ENCODE assay signal across 12 mouse cellular contexts in the genomic region with DNA sequence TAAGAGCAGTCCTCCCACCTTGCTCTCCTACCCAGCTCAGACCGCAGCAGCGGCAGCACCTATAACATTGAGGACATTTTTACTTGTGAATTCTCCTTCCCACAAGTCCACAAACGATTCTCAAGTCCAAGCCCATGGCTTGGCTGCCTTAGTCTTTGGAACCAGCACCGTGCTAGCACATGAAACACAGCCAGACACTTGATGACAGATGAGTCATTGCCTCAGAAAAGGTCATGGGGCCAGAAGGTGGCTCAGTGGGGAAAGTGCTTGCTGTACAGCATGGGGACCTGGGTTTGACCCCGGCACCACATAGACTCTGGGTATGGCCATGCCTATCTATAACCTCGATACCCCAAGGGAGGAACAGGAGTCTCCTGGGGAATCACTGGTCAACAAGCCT.
DNase-seq lines count a peak whose midpoint lies in the region; ATAC-seq and TF ChIP-seq lines count a peak whose summit lies in the region.
"Had no signal": no experiment of that assay in that cellular context is flagged by ENCODE, and none has a peak within 500 bp of the region (broad histone marks: within the 10 kb centered on the region; RNA-seq: fewer than 3 reads in every experiment).

No protein-coding gene starts in this region.

- peak; percentile 43 for DNase-seq in kidney, adult 2 months
- DNase-seq in adrenal gland, postnatal 36 days = peak; percentile 69 to 72
- peak; percentile 37 for DNase-seq in gastrocnemius, postnatal 14 days
- peak; percentile 42 for DNase-seq in heart, postnatal 25 days (ENCODE audit: low spot score)
- no peak for DNase-seq in thymus, adult 18-20 months
- DNase-seq in left cerebral cortex, postnatal 14 days (ENCODE audit: low spot score in 2 of 2) = no peak
- DNase-seq: kidney, postnatal 14 days; liver, embryonic 13.5 days had no signal

- intact Hi-C loops in gastrocnemius, postnatal 14 days (cut with DNase I; ENCODE audit: low total_unique reads) = no loop called here
- intact Hi-C loops in heart, postnatal 25 days (cut with DNase I) = loop anchor here (5.0 kb wide), 1 partner anchor 49 kb away; no protein-coding TSS in a partner anchor
- intact Hi-C loops in left cerebral cortex, postnatal 14 days (cut with DNase I) = no loop called here

- no peak overlapping the region for H3K4me3 ChIP-seq in kidney, adult 2 months (ENCODE audit: insufficient read depth, low read depth, low read length)
- no peak overlapping the region for H3K4me3 ChIP-seq in kidney, embryonic 14.5 days (ENCODE audit: low read length)
- H3K4me3 ChIP-seq in midbrain, embryonic 13.5 days (replicated peaks) = no peak overlapping the region
- H3K4me3 ChIP-seq: embryonic facial prominence, embryonic 13.5 days; liver, embryonic 13.5 days had no signal

- H3K27me3 ChIP-seq in kidney, adult 2 months (replicated peaks; ENCODE audit: control insufficient read depth, insufficient read depth, low read length) = no peaks in the 10 kb centered on the region
- no peaks in the 10 kb centered on the region for H3K27me3 ChIP-seq in kidney, embryonic 14.5 days (ENCODE audit: control insufficient read depth, insufficient read depth, low read length)
- no peaks in the 10 kb centered on the region for H3K27me3 ChIP-seq in midbrain, embryonic 13.5 days
- H3K27me3 ChIP-seq: embryonic facial prominence, embryonic 13.5 days had no signal

- H3K9me3 ChIP-seq in kidney, embryonic 14.5 days (ENCODE audit: control insufficient read depth, low read length) = no peaks in the 10 kb centered on the region
- no peaks in the 10 kb centered on the region for H3K9me3 ChIP-seq in midbrain, embryonic 13.5 days
- H3K9me3 ChIP-seq: embryonic facial prominence, embryonic 13.5 days; liver, embryonic 13.5 days had no signal

- peaks cover 51% of the 10 kb centered on the region for H3K4me1 ChIP-seq in kidney, adult 2 months (ENCODE audit: control insufficient read depth, insufficient read depth, low read length)
- 0 out of 2 replicates have a peak, but pooled peaks cover 9% of the 10 kb centered on the region for H3K4me1 ChIP-seq in kidney, embryonic 14.5 days (ENCODE audit: control insufficient read depth, insufficient read depth, low read length)
- no peaks in the 10 kb centered on the region for H3K4me1 ChIP-seq in midbrain, embryonic 13.5 days (replicated peaks)

- H3K4me2 ChIP-seq in kidney, embryonic 14.5 days (replicated peaks; ENCODE audit: low read depth, low read length) = no peak overlapping the region
- H3K4me2 ChIP-seq in midbrain, embryonic 13.5 days (replicated peaks) = no peak overlapping the region
- H3K4me2 ChIP-seq: embryonic facial prominence, embryonic 13.5 days; liver, embryonic 13.5 days had no signal

- peak overlapping the region; percentile 63 for H3K27ac ChIP-seq in kidney, adult 2 months (ENCODE audit: insufficient read depth, low read depth, low read length)
- H3K27ac ChIP-seq in kidney, embryonic 14.5 days (ENCODE audit: low read depth, low read length) = no peak overlapping the region
- no peak overlapping the region for H3K27ac ChIP-seq in midbrain, embryonic 13.5 days
- H3K27ac ChIP-seq: embryonic facial prominence, embryonic 13.5 days; liver, embryonic 13.5 days had no signal

- no peak for TF ChIP-seq POLR2A in kidney, adult 2 months (IDR thresholded peaks at IDR 0.05; ENCODE audit: low read depth, low read length)

- 64% methylated on average over 6 of the region's 6 CpGs for WGBS in kidney, adult 2 months
- 66% methylated on average over 6 of the region's 6 CpGs for WGBS in kidney, embryonic 14.5 days
- 89% methylated on average over 6 of the region's 6 CpGs for WGBS in midbrain, embryonic 13.5 days

- no peak for ATAC-seq in kidney, embryonic 14.5 days (ENCODE audit: low FRiP score, low TSS enrichment)
- no peak for ATAC-seq in midbrain, embryonic 13.5 days
- ATAC-seq: midbrain, embryonic 16.5 days had no signal

- H3K9ac ChIP-seq in kidney, embryonic 14.5 days (ENCODE audit: low read depth, low read length) = no peak overlapping the region
- H3K9ac ChIP-seq in midbrain, embryonic 13.5 days (replicated peaks) = no peak overlapping the region
- H3K9ac ChIP-seq: embryonic facial prominence, embryonic 13.5 days; liver, embryonic 13.5 days had no signal

- peaks cover 1% of the 10 kb centered on the region; the same call in 1 of the 2 replicates for H3K36me3 ChIP-seq in kidney, adult 2 months (ENCODE audit: control insufficient read depth, insufficient read depth, low read length)
- H3K36me3 ChIP-seq in kidney, embryonic 14.5 days (ENCODE audit: control insufficient read depth, insufficient read depth, low read length) = no peaks in the 10 kb centered on the region
- no peaks in the 10 kb centered on the region for H3K36me3 ChIP-seq in midbrain, embryonic 13.5 days
- H3K36me3 ChIP-seq: embryonic facial prominence, embryonic 13.5 days; liver, embryonic 13.5 days had no signal

- TF ChIP-seq CTCF in kidney, adult 2 months (conservative IDR thresholded peaks at IDR 0.05; ENCODE audit: insufficient read depth, insufficient read length, low read depth, low read length) = no peak

Comparison
In these comparisons a context has a peak if more than half of its experiments do, and no peak if none do; other contexts are left out.
1. DNase-seq: peak in kidney, adult 2 months (single experiment), adrenal gland, postnatal 36 days (2 of 2), gastrocnemius, postnatal 14 days (single experiment) and heart, postnatal 25 days (single experiment); none in thymus, adult 18-20 months (0 of 2) and left cerebral cortex, postnatal 14 days (0 of 2).